Mouse (Mus musculus) liver, postnatal 0 days (tissue): ENCODE data around the gene Lsp1.

ENCODE experiments used
- CTCF ChIP-seq: sonication (generic); IDR thresholded peaks from 2 replicates; pipeline ENCODE4 v1.5.1; 2016; ENCODE audit warnings: antibody characterized with exemption, low read depth
- EP300 ChIP-seq: IDR thresholded peaks from 2 replicates; pipeline ENCODE4 v1.6.1; 2016; ENCODE audit warnings: antibody characterized with exemption, low read depth, mild to moderate bottlenecking

DNA sequence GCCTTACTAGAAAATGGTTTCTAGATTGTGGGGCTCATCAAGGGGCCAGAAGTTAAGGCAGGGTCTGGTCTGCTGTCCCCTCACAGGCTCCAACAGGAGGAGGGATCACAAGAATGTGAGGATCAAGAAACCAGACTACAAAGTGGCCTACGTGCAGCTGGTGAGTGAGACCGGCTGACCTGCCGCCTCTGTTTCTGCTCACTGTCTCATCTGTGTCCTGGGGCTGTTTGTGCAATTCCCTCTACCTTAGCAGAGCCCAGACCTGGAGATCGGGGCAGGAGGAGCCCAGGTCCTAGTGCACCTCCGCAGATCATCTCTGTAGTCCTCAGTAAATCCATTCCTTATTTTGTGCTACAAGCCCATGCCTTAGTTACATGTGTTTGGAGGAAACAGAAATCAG is 76.6 kb downstream of the Lsp1 start:
- TF ChIP-seq CTCF (no peak), EP300 (no peak)
